Mouse (Mus musculus) megakaryocyte-erythroid progenitor cell, adult 5-6 weeks (primary cell): ENCODE results near the gene Plcb4. TPM values are rescaled to one million over a fixed set of nuclear protein-coding genes. Genes with fewer than 3 reads are reported as not detected.

Source experiments
- ATAC-seq: replicated peaks from 2 replicates; pipeline ENCODE4 v1.8.0; 2016; ENCODE audit warnings: mild to moderate bottlenecking, inconsistent platforms; ENCODE audit not compliant: severe bottlenecking, poor library complexity, low FRiP score, low TSS enrichment
- total RNA-seq, 2 experiments: library from RNA; stranded (forward) in 1 of 2; stranded (reverse) in 1 of 2; fragments of 200-1000, 215-1000 nt in 1 of 2; fragments of >200 nt in 1 of 2; fragmentation: Nextera tagmentation in 1 of 2; gene quantifications; 2 replicates each; pipeline ENCODE4 v1.2.3; 2014 to 2017

Plcb4 gene
- total RNA-seq, 2 experiments from 2014 or later, result 23.4 to 25.3 TPM

DNA sequence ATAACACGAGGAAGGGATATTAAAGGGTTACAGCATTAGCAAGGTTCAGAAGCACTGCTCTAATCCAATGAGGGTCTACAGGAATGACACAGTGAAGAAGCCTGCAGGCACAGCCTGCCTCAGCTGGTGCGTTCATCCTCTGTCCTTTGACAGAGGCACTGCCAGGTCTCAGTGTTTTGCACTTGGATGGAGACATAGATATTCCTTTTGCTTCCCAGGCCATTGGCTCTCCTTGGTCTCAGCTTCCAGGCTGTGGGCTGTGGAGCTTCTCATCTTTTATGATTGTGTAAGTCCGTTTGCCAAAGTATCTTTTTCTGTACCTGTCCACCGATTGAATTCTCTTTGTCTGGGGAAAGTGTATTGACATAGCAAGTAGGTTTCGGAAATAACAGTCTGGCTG, 177.1 kb downstream of the Plcb4 start:
- no peak for ATAC-seq

DNA sequence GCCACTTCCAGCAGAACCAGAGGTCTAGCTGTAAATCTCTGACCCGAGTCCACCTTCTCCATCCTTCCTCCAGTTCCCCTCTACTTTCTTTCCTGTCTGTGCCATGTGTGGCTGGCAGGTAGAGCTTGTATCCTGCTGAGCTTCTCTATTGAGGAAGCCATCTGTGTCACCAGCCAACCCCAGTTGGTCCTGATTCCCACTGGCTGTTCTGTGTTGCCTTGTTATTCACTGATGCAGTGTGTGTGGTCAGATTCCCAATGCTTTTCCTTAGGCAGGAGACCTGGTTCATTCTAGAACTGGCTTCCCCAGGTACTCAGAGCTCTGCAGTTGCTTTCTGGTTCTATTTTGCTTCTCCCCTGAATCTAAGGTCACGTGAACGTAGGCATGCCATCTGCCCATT, 177.6 kb downstream of the Plcb4 start:
- ATAC-seq, result no peak

DNA sequence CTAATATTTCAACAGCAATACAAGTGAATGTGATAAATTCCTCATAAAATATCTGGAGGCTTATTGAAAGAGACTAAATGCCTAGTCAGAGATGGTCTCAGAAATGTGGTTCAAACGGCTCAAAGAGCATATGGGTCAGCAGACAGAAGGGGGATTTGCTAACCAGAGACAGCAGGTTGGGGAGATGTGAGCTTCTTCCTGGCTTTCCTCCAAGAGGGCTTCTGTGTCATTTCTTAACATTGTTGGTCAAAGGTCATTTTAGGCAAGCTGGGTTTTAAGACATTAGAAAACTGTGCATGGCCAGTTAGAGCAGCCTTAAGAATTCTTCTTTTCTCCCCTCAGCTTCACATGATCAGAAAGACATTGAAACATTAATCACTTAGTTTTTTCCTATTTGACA, 178.9 kb downstream of the Plcb4 start:
- ATAC-seq, result no peak

DNA sequence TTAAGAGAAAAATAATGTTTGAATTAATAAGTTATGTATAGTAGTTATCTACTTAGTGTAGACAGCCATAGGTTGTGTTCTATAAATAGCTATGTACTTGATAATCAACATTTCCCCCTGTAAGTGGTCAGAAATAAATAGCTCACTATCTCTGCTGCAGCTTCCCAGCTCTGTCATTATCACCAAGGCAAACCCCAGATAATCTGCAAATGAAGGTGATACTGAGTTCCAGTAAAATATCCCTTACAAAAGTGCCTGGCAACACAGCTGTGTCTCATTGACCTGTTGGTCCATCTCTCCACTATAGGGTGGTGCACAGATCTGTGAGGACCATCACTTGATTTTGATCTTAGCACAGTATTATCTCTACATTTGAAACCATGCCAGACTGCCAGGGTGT, 179.3 kb downstream of the Plcb4 start:
- ATAC-seq, result peak; percentile 61

DNA sequence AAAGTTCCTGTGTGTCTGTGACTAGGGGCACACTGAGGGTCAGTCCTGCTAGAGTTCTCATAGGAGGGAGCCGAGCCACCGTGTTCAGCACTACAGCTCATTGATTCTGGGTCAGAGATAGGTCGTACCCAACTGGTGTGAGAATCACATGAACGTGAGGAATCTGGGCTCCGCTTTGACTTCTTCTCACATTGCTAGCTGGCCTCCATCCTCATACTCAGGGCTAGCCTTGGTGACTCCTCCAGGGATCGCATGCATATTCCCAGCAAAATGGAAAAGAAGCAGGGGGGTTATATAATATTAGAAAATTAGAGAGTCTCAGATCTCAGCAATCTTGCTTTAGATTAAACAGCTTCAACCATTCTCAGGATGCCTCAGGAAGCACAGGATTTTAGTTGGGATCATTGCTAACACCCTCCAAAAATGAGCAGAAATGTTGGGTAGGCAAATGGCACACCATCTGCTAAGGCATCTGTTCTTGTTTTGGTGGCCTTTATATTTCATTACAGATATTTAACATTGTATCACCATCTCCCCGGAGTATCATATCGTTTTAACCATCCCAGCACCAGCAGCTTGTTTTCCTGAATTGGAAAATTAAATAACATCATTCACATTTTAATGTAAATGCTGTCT, 180.0 kb downstream of the Plcb4 start:
- ATAC-seq, result no peak

DNA sequence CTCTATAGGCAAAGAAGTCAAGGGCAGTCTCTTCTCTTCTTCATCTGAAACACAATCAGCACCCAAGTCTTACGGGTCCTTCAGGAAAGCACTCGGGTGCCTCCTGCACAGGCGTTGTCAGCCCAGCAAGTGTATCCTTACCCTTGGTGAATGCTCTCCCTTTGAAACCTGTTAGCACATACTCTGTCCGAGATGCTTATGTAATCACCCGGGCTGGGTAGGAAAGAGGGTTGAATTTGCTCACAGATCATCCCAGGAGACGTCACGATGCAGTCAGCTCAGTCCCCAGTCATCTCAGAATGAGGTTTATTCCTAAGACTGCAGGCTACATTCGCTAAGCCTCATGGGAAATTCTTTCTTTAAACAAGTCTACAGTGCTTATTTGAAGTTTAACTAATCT, 184.9 kb downstream of the Plcb4 start:
- no peak for ATAC-seq

DNA sequence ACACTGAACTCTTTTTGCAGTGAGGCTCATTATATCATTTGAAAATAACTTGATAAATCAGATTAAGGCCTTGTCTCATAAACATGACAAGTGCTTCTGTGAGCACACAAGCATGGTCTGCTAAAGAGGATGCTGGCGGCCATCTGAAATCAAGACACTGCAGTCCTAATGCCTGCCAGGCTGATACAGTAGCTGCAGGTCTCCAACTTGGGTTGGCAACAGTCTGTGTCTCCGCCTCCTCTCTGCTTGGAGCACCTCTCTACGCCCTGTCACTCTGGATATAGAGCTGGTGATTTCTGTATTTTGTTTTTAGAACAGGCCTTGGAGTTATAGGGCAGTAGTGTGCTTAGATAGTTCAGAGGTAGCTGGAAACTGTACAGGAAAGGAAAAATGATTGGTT, 188.1 kb downstream of the Plcb4 start:
- ATAC-seq, result no peak

DNA sequence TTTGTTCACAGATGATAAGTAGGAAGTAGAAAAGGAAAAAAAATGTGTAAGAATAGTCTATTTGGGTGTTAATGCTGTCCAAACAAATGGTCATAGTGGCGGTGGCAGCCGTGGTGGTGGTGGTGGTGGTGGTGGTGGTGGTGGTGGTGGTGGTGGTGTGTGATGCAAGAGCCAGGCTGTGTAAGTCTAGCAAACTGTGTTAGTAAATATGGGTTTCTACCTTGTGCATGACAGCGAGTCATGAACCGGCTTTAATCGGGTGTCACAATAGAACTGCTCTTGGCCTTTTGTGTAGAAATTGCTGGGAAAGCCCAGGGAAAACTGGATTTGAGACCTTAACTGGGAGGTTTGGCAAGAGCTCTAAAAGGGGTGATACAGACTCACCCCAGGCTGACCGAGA, 188.9 kb downstream of the Plcb4 start:
- no peak for ATAC-seq

DNA sequence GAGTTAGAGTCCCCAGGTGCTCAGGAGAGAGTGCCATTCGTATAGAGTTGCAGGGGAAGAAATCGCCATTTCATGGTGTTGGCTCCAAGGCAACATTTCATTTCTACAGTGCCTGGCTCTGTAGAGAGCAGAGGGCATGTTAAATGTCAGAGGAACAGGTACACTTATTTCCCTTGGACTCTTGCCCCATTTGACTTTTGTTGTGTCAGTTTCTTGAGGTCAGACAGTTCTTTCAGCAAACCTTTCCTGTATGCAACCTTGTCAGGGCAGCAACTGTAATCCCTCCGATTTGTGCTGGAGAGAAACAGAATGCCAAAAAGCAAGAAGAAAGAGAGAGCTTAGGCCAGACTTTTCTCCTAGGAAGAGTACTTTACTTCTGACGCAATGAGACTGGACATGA, 189.4 kb downstream of the Plcb4 start:
- no peak for ATAC-seq

DNA sequence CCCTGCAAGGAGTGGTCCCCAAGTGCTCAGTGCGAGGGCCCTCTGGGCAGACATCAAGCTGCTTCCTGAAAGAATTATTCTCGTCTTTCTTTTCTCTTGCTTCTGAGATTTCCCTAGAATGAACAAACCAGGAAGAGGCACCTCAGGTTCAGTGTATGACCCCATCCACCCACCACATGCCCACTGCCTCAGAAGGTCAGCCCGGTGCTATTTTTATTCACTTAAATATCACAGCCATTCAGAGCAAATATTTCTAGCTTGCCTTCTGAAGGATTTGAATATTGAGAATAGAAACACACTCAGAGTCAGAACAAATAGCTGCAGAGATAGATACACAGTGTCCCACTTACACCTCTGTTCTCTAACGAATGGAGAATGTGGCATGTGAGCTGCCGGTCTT, 193.2 kb downstream of the Plcb4 start:
- no peak for ATAC-seq

DNA sequence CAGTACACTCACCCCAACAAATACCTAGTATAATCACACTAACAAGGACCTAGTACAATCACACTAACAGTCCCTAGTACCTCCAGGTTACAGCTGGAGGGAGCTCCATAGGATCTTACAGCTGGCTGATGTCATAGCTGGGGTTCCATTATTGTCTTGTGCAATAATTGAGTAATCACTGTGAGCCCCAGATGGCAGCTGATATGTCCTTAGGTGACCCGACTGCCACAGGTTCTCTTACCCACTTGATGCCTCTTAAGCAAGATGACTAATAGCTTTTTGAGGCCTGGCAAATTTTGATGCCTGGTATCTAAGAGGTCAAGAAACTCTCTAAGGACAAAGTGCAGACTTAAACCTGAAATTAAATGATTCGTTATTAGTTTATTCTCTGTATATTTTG, 194.3 kb downstream of the Plcb4 start:
- no peak for ATAC-seq

DNA sequence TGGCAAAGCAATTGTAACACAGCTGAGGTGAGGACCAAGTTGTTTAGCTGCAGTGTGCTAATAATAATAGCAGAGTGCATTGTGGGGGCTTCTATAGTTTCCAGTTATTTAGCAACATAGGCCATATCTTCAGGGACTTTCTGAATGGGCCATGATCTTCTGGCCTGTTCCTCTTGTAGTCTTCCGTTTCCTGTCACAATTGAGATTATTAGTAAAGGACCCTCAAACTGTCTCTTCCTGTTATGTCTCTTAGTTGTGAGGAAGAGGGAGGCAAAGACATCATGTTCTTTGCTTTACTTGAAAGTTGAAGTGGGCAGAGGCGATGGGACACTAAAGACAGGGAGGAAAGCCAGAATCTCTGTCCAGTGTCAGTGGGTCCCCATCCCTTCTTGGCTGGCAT, 195.2 kb downstream of the Plcb4 start:
- ATAC-seq, result no peak

DNA sequence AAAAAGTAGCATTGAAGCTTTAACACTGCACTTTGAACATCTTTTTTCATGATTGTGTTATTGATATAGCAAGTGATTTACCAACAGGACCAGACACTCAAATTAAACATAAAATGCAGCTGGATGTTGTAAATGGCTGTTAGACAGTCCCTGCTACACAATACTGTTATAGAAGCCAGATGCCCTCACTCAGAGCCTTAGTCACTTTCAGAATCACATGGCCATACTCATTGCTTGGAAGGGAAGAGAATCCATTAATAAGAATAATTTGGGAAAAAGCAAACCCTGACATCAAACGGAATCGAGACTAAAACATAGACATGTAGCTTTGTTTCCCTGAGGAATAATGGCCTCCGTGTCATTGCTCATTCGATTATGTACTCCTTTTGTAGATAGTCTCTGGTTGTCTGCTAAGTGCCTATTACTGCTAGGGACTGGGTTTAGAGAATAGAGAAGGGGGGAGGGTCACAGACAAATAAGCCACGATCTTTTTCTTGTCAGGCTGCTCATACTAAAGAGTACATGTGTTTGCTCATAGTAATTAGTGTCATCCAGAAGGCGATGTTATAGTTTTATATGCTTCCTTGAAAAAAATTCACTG, 197.2 kb downstream of the Plcb4 start:
- ATAC-seq, result no peak

DNA sequence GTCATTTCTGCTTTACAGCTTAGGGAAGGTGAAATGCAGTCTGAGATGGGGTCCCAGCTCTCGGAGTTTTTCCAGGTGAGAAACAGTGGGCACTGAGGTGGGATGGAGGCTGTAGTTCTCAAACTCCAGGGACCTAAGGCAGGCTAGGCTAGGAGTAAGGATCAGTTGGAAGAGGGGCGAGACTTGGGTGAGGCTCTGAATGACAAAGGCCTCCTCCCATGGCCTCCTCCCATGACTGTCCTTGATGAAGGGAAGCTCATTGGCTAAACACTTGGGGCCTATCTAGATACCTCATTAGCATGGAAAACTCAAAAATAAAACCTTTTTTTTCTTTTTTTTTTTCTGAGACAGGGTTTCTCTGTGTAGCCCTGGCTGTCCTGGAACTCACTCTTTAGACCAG, 198.0 kb downstream of the Plcb4 start:
- no peak for ATAC-seq

DNA sequence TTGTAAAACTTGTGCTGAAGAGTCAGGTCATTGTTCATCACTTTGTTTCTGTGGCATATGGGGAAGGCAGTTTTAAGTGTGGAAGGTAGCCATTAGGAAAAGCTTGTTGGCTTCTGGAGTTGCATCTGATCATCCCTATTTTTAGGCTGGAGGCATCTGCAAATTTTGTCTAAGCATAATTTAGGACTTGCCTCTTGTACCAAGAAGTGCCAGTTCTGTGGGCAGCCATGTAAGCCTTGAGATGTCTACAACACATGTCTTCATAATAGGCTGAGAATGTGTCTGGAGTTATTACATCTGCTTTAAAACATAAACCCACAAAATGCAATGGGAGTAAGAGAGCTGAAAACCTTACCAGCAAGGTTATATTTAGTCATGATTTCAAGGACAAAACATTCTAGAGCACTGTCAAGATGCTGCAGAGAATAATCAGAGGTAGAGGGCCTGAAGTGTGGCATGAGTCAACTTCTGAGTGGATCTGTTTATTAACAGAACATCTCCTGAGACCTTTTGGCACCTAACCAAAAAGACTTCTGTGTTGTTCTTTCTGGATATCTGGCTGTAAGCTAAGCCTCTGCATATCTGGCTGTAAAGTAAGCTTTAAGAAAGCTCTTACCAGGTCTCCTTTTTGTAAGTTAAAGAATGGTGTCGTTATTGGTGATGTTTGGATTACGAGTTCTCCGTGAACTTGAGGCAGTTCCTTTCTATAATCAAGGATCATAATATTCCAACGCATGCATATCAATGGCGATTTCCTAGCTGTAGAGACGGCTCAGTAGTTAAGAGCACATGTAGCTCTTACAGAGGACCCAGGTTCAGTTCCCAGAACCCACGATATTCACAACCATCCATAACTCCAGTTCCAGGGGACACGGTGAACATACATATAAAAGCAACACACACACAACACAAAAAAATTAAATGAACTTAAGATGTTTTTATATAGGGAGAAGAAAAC, 203.0 kb downstream of the Plcb4 start:
- peak; percentile 45; the same call in 1 of the 2 replicates for ATAC-seq

DNA sequence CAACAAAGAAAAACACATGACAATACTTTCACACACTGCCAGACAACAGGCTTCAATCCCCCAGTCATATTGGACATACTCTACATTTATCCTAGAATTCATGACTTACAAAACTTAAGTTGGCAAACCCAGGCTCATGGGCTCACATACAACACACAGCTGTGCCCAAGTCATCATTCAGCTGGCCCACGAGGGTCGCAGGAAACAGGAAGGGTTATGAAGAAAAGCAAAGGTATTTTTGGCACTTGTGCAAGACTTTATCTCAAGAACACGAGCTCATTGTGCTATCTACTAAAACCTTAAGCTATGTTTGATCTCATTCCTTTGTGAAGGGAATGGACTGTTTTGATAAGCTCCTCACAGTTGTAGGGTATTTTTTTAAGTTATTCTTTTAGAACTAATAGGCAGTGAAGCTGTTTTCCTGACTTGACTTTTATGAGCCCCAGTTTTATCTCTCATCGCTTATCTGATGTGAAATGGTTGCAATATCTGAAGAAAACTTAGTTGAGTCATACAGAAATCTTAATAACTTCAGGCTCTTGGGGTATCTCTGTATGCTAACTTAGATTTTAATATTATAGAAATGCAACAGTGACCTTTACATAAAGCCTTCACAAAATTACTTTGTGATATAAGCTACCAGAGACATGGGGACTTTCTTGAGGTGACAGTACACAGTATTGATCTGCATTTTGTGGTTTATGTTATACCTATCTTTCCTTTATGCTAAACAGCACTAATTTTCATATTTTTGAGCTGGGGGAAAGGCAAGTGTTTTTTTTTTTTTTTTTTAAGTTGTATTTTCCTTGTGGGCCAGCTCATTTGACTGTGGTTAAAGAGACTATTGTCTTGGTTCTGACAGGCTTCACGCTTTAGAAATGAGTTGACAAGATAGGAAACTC, 203.9 kb downstream of the Plcb4 start:
- peak; percentile 89 for ATAC-seq

DNA sequence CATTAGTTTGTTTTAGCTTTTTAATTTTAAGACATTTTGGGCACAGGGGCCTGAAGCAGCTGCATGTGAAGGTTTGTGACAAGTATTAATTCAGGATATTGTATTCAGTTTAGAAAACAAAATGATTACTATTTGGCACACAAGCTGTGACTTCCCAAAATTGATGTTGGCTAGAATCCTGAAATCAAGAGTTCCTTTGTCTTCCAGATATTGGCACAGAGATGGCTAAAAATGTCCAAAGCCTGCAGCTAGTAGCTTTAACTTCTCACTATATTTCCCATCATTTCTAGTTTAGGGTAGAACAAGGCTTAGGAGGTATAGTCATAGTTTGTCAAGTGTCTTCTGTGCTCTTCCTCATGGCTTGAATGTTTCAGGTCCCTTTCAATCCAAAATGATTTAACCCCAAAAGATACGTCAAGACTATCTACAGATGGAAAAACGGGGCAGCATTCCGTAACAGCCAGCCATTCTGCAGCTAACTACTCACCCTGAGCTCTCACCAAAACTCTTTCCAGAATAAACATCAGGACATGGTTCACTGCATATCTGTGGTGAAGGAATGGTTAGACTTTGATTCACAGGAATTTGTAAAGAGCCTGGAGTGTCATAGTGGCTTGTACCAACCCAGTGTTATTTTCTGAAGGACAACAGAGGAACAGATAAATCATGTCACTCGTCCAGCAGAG, 204.7 kb downstream of the Plcb4 start:
- ATAC-seq, result no peak

DNA sequence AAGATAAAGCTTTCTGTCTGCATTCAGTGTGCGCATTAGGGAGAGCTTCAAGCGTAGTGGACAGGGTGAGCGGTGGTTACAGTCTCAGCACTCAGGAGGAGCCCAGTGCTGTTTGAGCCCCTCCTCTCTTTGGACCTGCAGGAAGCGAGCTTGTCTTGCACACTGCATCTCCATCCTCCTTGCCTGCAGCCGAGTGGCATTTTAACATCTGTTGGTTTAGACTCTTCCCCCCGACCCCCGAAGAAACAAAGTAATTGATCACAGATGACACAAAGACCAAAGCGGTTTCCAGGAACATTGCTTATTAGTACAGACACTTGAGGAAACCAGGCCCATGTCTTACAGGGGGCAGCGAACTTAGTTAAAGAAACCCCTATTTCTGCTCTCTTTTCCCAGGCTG, 207.6 kb downstream of the Plcb4 start:
- ATAC-seq, result no peak

DNA sequence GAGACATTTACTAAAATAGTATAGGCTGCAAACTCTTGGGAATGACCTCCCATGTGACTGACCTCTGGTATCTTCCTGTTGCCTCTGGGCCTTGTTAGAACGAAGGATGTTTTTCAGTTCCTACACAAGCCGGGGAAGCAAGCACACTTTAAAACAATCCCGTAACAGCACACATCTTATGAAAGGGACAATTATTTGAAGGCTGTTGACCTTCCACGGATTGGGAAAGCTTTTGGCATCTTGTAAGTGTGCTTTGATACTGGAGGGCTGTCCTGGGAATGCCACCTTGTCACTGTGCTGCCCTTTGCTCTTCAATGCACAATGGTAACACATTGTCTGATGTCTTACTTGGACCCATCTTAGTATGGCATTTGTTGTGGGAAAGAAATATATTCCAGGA, 208.0 kb downstream of the Plcb4 start:
- ATAC-seq, result no peak
